Mouse (Mus musculus): ENCODE results near the gene Dnaaf2.
"Not testable (repeated sequence)": the region's sequence is repeated elsewhere in the genome, so short reads cannot be mapped to it uniquely, and the experiment has no call there.

The Dnaaf2 gene

DNA sequence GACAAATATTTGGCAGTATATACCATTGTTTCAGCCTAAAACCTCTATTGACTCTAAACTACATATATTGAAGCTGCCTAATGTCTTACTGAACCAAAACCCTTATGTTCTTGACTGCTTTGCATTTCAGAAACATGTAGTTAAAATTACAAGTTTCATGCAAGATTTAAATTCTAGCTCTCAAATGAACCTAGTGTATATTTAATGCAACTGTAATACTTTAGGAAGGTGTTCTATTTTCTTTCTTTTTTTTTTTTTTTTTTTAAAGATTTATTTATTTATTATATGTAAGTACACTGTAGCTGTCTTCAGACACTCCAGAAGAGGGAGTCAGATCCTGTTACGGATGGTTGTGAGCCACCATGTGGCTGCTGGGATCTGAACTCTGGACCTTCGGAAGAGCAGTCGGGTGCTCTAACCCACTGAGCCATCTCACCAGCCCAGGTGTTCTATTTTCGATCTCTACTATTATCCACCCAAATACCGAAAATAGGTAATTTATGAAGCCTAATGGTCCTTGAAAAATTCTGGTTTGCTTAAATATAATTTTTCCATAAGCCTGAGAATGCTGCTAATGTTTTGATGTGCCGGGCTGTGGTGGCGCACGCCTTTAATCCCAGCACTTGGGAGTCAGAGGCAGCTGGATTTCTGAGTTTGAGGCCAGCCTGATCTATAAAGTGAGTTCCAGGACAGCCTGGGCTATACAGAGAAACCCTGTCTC is 31.2 kb downstream of the Dnaaf2 start:
- DNase-seq (ENCODE audit: low read depth in 1 of 2, low spot score in 2 of 2) = not testable (repeated sequence)

DNA sequence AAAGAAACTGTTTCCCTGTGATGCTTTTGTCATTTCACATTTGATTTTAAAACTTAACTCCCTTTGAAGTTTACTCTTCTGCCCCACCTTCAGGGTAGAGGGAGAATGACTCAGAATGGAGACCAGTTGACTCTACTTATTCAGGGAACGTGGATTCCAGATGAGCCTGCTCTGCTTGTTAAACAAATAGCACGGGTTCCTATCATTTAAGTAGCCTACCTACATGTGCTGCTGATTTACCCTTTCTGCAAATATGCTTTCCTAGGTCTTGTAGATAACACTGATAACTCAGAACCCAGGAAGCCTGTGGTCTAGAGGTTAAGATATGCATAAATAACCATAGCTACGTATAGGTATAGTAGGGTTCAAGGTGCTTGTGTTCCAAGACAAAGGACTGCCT is 33.3 kb downstream of the Dnaaf2 start:
- no peak for DNase-seq (ENCODE audit: low read depth in 1 of 2, low spot score in 2 of 2)

DNA sequence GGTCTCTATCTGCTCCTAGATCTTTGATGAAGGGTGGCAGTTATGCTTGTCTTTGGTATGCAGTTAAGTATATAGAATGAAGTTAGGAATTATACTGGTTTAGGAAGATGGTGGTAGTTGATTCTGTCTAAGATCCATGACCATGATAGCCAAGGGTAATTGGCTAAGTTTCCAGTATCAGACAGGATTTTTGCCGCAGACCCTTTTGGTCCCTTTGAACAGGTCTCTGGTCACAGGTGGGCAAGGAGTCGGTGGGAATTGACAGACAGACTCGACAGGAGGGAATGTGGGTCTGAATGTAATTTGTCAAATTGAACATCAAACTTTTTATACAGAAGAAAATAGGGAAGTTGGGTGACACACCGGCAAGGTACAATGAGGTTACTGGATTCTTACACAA is 34.6 kb downstream of the Dnaaf2 start:
- not testable (repeated sequence) for DNase-seq (ENCODE audit: low read depth in 1 of 2, low spot score in 2 of 2)

DNA sequence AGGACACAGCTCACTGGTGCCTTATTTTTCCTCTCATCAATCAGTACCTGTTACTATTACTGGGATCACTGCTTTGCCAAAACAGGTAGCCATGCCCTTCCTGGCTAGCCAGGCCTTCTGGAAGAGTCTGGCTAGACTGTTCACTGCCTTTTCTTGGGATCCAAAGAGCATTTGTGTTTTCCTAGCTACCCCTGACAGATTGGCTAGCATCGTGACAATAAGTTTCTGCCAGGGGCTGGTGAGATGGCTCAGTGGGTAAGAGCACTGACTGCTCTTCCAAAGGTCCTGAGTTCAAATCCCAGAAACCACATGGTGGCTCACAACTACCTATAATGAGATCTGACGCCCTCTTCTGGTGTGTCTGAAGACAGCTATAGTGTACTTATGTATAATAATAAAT is 37.6 kb downstream of the Dnaaf2 start:
- DNase-seq (ENCODE audit: low read depth in 1 of 2, low spot score in 2 of 2) = not testable (repeated sequence)

DNA sequence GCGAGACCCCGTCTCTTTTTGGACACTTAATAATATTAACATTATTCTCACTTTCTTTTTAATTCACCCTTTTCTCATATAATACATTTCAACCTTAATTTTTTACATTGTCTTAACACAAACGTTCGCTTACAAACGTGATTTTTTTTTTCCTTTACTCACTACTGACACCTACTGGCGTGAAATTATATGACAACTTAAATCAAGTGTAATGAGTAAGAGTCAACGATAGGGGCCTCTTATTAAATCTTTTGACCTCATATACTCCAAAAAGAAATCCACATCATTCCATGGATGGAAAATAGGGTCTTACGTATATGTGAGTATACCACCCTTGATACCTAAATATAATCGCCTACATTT is 38.7 kb downstream of the Dnaaf2 start:
- DNase-seq (ENCODE audit: low read depth in 1 of 2, low spot score in 2 of 2) = no peak

DNA sequence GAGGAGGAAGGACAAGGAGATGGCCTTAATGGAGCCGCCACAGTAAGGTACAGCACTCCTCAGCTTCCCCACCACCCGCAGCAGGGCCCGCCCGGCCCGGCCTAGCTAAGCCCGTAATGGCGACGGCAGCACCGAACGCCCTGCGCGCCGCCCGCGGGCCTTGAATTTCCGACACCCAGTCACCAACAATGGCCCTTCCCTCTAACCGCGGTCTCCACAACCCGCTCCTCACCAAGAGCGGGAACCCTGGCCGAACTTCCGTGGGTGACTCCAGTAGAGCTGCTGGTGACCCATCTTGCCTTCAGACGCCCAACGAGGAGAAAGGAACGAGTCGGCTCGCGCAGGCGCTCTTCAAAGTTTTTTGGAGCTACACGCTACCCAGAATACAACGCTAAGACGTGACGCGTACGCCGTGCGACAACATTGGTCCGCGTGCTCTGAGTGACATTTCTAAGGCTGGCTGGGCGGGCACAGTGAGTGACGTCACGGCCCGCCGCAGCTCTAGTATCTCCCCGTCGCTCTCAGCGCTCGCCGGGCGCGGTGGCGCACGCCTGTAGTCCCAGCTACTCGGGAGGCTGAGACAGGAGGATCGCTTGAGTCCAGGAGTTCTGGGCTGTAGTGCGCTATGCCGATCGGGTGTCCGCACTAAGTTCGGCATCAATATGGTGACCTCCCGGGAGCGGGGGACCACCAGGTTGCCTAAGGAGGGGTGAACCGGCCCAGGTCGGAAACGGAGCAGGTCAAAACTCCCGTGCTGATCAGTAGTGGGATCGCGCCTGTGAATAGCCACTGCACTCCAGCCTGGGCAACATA is 39.3 kb downstream of the Dnaaf2 start, which contains the start of gene Rps29:
TSS of gene Rps29 (minus strand) at position 422 of the 813 bp plus-strand sequence.
- DNase-seq (ENCODE audit: low read depth in 1 of 2, low spot score in 2 of 2) = peak; percentile 95

DNA sequence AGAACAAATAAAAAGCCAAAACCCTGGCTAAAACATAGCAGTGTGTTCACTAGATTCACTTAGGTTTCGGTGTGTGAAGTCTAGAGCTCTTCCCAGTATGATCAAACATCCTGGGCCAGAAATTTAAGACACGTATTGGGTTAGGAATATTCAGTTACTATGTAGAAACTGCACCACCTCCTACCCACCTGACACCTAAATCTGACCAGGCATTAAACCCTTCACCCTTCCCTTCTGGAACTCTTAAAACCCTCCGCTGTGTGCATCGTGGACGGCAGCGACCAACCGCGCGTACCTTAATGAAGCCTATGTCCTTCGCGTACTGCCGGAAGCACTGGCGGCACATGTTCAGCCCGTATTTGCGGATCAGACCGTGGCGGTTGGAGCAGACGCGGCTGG is 39.9 kb downstream of the Dnaaf2 start:
- DNase-seq (ENCODE audit: low read depth in 1 of 2, low spot score in 2 of 2) = no peak

DNA sequence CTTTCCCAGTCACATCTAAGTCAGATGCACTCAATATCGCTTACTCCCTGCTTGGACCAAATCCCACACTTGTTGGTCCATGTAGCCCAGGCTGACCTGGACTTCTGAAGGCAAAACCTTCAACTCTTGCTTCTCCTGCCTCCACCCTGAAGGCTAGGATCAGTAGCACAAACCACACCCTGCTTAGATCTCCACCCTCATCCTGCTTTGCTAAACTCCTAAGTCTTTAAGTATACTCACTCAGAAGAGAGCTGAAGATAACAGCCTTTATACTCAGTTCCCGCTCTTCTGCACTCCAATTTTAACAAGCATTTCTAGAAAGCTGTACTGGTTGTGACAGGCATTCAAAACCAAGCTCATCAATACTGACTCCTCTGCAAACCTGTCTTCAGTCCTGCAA is 41.1 kb downstream of the Dnaaf2 start:
- no peak for DNase-seq (ENCODE audit: low read depth in 1 of 2, low spot score in 2 of 2)

DNA sequence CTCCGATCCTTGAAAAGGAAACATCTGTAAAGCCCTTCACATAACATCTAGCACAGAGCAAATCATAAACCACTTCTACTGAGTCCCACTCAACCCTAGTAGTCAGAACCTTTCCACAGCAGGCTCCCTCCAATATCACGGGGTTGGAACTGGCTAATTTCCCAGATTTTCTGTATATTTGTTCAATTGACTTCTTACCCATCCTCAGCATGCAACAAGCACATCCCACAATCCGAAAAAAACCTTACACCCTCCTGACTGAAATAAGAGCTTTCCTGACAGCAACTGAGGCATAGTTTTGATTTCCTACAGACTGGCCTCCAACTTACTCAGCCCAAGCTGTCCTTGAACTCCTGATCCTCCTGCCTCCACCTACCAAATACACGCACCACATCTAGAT is 41.8 kb downstream of the Dnaaf2 start:
- no peak for DNase-seq (ENCODE audit: low read depth in 1 of 2, low spot score in 2 of 2)

DNA sequence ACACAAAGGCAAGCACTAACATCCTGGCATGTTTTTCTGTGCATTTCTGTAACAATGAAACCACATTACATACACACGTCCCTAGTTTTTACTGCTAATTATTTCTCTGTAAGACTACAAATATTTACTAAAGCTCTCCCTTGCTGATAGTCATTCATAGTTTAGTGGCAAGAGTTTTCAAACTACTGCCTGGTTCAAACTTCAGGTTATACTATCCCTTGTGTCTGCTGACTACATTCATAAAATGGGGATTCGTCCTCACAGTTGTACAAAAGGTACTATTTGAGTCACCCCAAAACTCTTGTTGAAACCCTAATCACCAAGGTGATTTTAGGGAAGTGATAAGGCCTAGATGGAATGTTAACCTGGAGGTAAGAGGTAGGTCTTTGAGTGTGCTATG is 42.3 kb downstream of the Dnaaf2 start:
- no peak for DNase-seq (ENCODE audit: low read depth in 1 of 2, low spot score in 2 of 2)

DNA sequence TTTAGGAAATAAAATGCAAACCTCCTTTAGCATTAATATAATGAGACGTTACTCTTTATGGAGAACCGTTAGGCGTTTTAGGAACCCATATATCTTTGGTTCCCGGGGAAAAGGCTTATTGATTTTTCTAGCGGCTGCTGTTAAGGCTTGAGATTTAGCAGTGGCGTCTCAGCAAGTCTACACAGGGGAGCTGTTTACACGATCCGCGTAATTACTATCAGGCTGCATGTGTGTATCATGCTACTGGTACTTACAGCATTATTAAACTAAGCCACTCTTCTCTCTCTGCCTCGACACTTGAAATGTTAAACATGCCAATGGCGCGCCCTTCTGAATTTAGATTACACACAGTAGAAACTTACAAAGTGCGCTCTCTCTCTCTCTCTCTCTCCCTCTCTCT is 48.2 kb downstream of the Dnaaf2 start:
- no peak for DNase-seq (ENCODE audit: low read depth in 1 of 2, low spot score in 2 of 2)

DNA sequence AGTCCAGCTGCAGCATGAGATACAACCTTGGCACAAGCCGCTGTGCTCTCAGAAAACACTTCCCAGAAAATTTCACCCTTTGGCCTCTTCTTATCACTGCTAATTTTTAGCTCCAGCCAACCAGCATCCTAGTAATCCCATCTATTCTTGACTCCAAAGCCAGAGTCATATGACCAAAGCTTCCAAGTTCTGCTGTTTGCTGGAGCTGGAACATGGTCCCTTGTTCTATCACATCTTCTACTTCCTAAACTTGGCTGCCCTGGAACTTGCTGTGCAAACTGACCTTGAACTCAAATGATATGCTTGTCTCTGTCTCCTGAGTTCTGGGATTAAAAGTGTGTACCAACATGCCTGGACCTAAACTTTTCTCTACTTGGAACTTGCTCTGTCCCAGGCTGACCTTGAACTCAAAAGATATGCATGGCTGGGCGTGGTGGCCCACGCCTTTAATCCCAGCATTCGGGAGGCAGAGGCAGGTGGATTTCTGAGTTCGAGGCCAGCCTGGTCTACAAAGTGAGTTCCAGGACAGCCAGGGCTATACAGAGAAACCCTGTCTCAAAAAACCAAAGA is 51.0 kb downstream of the Dnaaf2 start:
- DNase-seq (ENCODE audit: low read depth in 1 of 2, low spot score in 2 of 2) = no peak

DNA sequence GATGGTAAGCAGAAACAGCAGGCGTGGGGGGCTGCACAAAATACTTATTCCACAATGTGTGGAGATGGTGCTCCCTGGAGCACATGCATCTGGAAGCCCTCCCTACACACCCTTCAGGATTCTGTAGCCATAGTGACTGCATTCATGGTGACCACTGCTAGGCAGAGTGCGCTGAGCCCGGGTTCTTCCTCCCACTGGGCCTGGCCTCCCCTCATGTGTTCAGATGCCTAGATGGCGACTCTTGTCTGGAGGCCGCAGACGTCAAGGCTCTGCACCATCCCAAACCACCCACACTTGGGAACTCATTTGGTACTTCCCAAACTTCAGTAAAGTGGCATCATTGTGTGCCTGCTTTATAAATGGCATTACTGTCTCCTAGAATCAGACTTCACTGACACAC is 54.8 kb downstream of the Dnaaf2 start:
- no peak for DNase-seq (ENCODE audit: low read depth in 1 of 2, low spot score in 2 of 2)

DNA sequence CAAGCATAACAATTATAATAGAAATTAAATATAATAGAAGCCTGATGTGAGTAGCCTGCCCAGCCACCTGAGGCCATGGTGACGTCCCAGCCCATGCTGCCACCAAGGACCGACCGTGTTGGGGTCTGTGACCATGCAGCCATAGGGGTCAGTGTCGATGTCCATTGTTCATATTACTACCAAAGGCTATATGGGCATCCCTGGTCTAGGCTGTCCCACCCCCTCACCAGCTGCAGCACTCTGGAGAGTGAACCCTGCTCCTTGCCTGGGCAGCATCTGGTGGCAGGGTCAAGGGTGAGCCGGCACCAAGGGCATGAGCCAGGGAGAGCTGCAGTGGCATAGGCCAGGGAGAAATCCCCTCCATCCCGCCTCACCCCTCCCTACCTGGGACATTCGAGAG is 58.4 kb downstream of the Dnaaf2 start:
- no peak for DNase-seq (ENCODE audit: low read depth in 1 of 2, low spot score in 2 of 2)

DNA sequence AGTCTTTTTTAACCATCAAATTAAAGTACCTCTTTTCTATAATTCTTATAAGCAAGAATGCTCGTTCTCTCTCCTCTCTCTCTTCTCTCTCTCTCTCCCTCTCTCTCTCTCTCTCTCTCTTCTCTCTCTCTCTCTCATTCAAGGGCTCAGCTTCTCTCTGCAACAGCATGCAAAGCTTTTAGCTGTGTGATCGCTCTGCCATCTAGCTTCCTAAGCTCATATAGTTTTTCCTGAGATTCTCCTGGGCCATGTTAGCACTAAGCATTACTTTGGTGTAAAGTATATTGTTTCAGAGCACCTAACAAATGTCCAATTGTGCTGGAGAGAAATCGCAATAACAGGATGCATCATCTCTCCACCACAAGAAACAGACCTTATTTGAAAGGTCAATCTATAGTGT is 59.0 kb downstream of the Dnaaf2 start:
- no peak for DNase-seq (ENCODE audit: low read depth in 1 of 2, low spot score in 2 of 2)
